Mouse (Mus musculus) embryonic stem cell, embryonic (primary cell): ENCODE results near the gene Slc22a13.
"Not testable (repeated sequence)": the region's sequence is repeated elsewhere in the genome, so short reads cannot be mapped to it uniquely, and the experiment has no call there.

ENCODE experiments used
- CTCF ChIA-PET, 4 experiments: fragments of 300-600 bp in 2 of 4; fragments of 350-600 bp in 2 of 4; sonication (Branson Sonifier 250); formaldehyde crosslinking; loops; one replicate each; lab custom pipeline; 2022; ENCODE audit warnings: inconsistent platforms in 2 of 4; lab: Charles Lee
- POLR2A ChIA-PET, 4 experiments: fragments of 300-600 bp in 2 of 4; fragments of 350-600 bp in 2 of 4; sonication (Branson Sonifier 250); formaldehyde crosslinking; loops; one replicate each; lab custom pipeline; 2022; ENCODE audit warnings: antibody characterized with exemption in 4 of 4, inconsistent platforms in 1 of 4; lab: Charles Lee

Slc22a13 gene

GRCm38 (mm10) chr9:119208998-119209397 is at the start of gene Slc22a13:
Slc22a13 (minus strand) TSS chr9:119209098.
- POLR2A ChIA-PET = no interaction called here
- CTCF ChIA-PET = no interaction called here

GRCm38 (mm10) chr9:119258128-119258527 is 49.2 kb upstream of the Slc22a13 start:
- CTCF ChIA-PET = interaction anchor here in 1 of 4 experiments (0.9 kb wide), 1 partner anchor 13 kb away, joined by 3 read pairs; no protein-coding TSS in a partner anchor
- POLR2A ChIA-PET = interaction anchor here in 2 of 4 experiments (1.5 to 1.7 kb wide), 3 partner anchors 12 to 63 kb away, joined by 4 to 5 read pairs (median 4); no protein-coding TSS in a partner anchor

GRCm38 (mm10) chr9:119256161-119256560 is 47.3 kb upstream of the Slc22a13 start:
- CTCF ChIA-PET = interaction anchor here in 2 of 4 experiments (0.7 kb wide), 2 partner anchors 117 to 686 kb away, joined by 3 read pairs; no protein-coding TSS in a partner anchor
- POLR2A ChIA-PET = interaction anchor here in 1 of 4 experiments (1.1 to 1.4 kb wide), 2 partner anchors 9 to 11 kb away, joined by 3 to 4 read pairs; no protein-coding TSS in a partner anchor

DNA sequence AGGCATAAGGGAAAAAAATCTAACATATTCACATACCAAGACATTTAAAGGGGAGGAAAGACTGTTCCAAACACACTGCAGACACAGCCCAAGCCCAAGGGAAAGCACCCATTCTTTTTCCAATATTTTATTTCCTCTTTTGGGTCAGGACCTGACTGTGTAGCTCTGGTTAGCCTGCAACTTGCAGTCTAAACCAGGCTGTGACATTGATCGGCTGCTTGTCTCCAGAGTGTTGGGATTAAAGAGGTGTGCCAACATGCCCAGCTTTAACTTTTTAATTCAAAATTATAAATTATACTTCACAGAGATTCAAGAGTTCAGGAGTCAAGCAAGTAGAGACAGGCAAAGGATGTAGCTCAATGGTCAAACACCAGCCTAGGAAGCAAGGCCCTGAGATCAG is 46.2 kb upstream of the Slc22a13 start:
- ChIA-PET POLR2A (interaction anchor here in 1 of 4 experiments (0.8 to 1.2 kb wide), 5 partner anchors 8 to 109 kb away, joined by 3 to 6 read pairs (median 4); no protein-coding TSS in a partner anchor), CTCF (interaction anchor here in 1 of 4 experiments (0.6 kb wide), 1 partner anchor 1025 kb away, joined by 4 read pairs; no protein-coding TSS in a partner anchor)

DNA sequence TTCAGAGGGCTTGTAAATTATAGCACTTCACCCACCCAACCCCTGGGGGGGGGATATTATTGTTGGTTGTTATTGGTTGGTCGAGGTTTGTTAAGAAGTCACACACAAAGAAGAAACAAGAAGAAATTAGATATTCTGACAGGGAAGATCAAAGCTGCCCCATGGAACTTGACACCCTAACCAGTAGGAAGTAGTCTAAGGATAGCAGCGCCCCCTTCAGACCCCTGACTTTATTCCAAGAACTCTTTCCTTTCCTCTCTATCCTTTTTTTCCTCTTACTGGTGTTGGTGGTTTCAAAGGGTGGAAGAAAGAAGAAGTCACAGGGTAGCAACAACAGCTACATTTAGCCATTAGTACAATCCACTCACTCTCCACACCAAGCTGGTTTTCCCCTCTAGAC is 45.3 kb upstream of the Slc22a13 start:
- CTCF ChIA-PET = interaction anchor here in 2 of 4 experiments (0.6 kb wide), 2 partner anchors 97 to 839 kb away, joined by 3 to 8 read pairs; no protein-coding TSS in a partner anchor
- POLR2A ChIA-PET = no interaction called here

- ChIA-PET POLR2A (interaction anchor here in 2 of 4 experiments (0.8 to 2.3 kb wide), 2 partner anchors 14 to 73 kb away, joined by 3 to 7 read pairs; no protein-coding TSS in a partner anchor), CTCF (interaction anchor here in 1 of 4 experiments (0.7 kb wide), 1 partner anchor 56 kb away, joined by 3 read pairs; no protein-coding TSS in a partner anchor)
Measured at GRCm38 (mm10) chr9:119247996-119248395, 39.1 kb upstream of the Slc22a13 start.

- CTCF ChIA-PET = interaction anchor here in 1 of 4 experiments (0.5 to 0.6 kb wide), 2 partner anchors 105 to 891 kb away, joined by 4 to 6 read pairs; no protein-coding TSS in a partner anchor
- POLR2A ChIA-PET = interaction anchor here in 1 of 4 experiments (1.1 to 1.7 kb wide), 4 partner anchors 8 to 74 kb away, joined by 3 to 5 read pairs (median 3); no protein-coding TSS in a partner anchor
Measured at GRCm38 (mm10) chr9:119246826-119247225, 37.9 kb upstream of the Slc22a13 start.

GRCm38 (mm10) chr9:119243981-119244380 is 35.1 kb upstream of the Slc22a13 start:
- ChIA-PET CTCF (no interaction called here), POLR2A (interaction anchor here in 2 of 4 experiments (0.6 to 1.7 kb wide), 2 partner anchors 54 to 77 kb away, joined by 3 read pairs; no protein-coding TSS in a partner anchor)

DNA sequence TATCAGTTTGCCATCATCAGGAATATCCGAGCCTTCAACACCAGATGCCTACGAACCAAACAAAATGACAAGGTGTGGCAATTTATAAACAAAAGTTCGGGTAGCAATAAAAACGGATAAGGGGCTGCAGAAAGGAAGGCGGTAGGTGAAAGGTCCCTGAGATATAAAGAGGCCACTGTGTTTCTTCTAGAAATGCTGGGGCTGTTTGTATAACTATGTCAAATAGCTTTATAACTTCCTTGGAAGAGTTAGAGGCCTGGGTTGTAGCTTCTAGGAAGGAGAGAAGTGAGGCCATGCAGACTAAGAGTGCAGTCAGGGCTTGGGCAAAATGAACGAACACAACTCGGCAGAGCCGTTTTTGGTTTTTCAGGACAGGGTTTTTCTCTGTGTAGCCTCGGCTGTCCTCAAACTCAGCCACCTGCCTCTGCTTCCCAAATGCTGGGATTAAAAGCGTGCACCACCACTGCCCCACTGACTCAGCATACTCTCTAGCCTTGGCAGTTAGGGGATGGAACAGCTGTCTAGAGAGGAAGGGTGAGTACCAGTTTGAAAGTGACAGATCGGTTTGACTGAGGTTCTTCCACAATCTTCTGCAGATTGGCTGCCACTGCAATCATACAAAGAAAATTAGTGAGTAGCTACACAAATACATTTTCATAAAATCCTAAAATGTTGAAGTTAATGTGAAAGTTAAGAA is 32.4 kb upstream of the Slc22a13 start:
- POLR2A ChIA-PET = interaction anchor here in 2 of 4 experiments (0.7 to 1.3 kb wide), 3 partner anchors 10 to 144 kb away, joined by 3 to 6 read pairs (median 3); no protein-coding TSS in a partner anchor
- CTCF ChIA-PET = interaction anchor here in 1 of 4 experiments (1.7 kb wide), 1 partner anchor 85 kb away, joined by 3 read pairs; the partner anchor contains the start of gene Acaa1b

GRCm38 (mm10) chr9:119240286-119240997 is 31.5 kb upstream of the Slc22a13 start:
- POLR2A ChIA-PET = interaction anchor here in 1 of 4 experiments (0.7 kb wide), 1 partner anchor 143 kb away, joined by 3 read pairs; no protein-coding TSS in a partner anchor
- CTCF ChIA-PET = no interaction called here

DNA sequence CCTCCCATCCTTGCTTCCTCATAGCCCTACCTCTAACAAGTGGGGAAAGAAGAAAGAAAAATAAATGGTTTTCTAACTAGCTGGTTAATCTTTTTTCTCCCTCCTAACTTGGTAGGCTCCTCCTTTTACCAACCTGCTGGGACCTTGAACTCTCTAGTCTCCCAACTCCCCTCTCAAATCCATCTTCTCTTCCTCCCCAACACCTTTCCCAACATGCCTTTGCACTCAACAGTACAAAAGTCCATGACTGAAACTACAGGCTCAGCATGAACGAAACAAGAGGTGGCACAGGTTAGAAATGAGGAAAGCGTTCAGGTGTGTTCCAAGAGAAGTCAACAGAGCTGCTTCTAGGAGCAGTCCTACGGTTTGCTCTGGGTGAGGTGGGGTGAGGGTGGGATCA is 30.4 kb upstream of the Slc22a13 start:
- ChIA-PET POLR2A (no interaction called here), CTCF (interaction anchor here in 1 of 4 experiments (0.6 kb wide), 1 partner anchor 408 kb away, joined by 4 read pairs; no protein-coding TSS in a partner anchor)

- POLR2A ChIA-PET = no interaction called here
- CTCF ChIA-PET = no interaction called here
Measured at GRCm38 (mm10) chr9:119238796-119239195, 29.9 kb upstream of the Slc22a13 start.

- POLR2A ChIA-PET = no interaction called here
Measured at GRCm38 (mm10) chr9:119231552-119231951, 22.7 kb upstream of the Slc22a13 start.

DNA sequence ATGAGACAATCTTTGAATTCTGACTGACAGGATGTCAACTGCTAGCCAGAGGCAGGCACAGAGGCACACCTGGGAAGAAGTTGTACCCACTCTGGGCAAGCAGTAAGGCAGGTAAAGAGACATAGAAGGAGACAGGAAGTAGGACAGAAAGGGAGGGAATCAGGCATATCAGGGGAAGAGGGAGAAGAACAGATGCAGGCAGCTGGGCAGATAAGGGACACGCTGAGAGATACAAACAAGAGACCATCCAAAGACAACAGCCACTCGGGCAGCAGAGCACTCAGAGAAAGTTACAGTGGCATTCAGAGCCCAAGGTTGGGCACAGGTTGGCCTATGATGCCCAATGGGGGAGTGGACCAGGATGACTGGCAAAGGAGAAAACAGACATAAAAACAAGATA is 21.9 kb upstream of the Slc22a13 start:
- ChIA-PET CTCF (no interaction called here), POLR2A (no interaction called here)

More at GRCm38 (mm10) chr9:119231552-119231951, 22.7 kb upstream of the Slc22a13 start:
- CTCF ChIA-PET = no interaction called here

DNA sequence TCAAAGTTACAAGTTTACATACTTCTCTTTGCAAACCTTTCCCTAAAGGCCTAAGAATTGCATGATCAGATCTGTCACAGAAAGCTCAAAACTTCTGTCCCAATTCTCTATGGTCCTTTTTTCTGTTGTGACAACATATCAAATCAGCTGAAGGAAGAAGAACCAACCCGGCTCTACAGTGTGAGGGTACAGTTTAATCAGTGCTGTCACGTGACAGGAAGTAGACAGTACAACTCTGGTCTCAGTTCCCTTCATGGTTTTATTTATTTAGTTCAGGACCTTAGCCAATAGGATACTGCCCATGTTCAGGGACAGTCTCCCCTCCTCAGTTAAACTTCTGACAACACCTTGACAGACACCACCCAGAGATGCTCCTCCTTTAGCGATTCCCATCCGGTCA is 11.4 kb upstream of the Slc22a13 start:
- ChIA-PET CTCF (no interaction called here), POLR2A (no interaction called here)

DNA sequence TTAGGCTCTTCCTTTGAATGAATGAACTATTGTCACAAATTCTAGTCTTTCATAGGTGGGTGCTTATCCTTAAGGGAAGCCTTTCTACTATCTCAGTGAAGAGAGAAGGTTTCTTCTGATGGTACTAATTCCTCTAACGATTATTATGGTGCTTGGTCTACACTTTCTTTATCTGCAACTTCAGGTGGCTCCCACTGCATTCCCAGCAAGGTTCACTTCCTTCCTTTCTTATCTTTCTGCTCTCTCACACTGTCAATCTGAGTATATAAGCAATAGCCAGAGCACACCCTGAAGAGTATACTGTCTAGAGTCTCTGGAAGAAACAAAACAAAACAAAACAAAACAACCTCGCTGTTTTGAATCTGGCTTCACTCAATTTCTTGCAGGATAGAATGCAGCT is 10.8 kb upstream of the Slc22a13 start:
- ChIA-PET CTCF (interaction anchor here in 1 of 4 experiments (0.6 kb wide), 1 partner anchor 712 kb away, joined by 3 read pairs; no protein-coding TSS in a partner anchor), POLR2A (no interaction called here)

- POLR2A ChIA-PET, CTCF ChIA-PET: not testable (repeated sequence)
Measured at GRCm38 (mm10) chr9:119215341-119215740, 6.4 kb upstream of the Slc22a13 start.

- CTCF ChIA-PET = no interaction called here
- POLR2A ChIA-PET = interaction anchor here in 2 of 4 experiments (0.8 to 1.1 kb wide), 3 partner anchors 10 to 106 kb away, joined by 3 read pairs; no protein-coding TSS in a partner anchor
Measured at GRCm38 (mm10) chr9:119214601-119215000, 5.7 kb upstream of the Slc22a13 start.
